Mouse (Mus musculus) myocyte (in vitro differentiated cells): ENCODE data around the gene Tmbim1.

ENCODE experiments used
- MAX ChIP-seq: IDR thresholded peaks from one replicate; pipeline ENCODE4 v1.6.1; 2011; ENCODE audit warnings: low read depth, mild to moderate bottlenecking, control low read depth
- POLR2A ChIP-seq: IDR thresholded peaks from one replicate; pipeline ENCODE4 v1.6.1; 2011; ENCODE audit warnings: low read depth, mild to moderate bottlenecking, control low read depth, moderate library complexity; ENCODE audit not compliant: insufficient read length
- TCF12 ChIP-seq: IDR thresholded peaks from one replicate; pipeline ENCODE4 v1.6.1; 2011; ENCODE audit warnings: mild to moderate bottlenecking, control low read depth; ENCODE audit not compliant: poor library complexity, insufficient read depth, severe bottlenecking

- TF ChIP-seq POLR2A (no peak), MAX (no peak), TCF12 (no peak)
Measured at GRCm38 (mm10) chr1:74239618-74240017, 65.8 kb downstream of the Tmbim1 start.
